Mouse (Mus musculus) cortical plate, adult 2 months (tissue): Measurements from ENCODE around the gene Tex44.

Source experiments
- CTCF ChIP-seq: fragments of 200-500 bp; IDR thresholded peaks from 2 replicates; pipeline ENCODE4 v1.5.1; 2011; ENCODE audit warnings: mild to moderate bottlenecking, control low read depth, low read length; ENCODE audit not compliant: insufficient read depth; ENCODE audit errors: extremely low read depth
- POLR2A ChIP-seq: fragments of 200-500 bp; IDR thresholded peaks from 2 replicates; pipeline ENCODE4 v1.6.1; 2011; ENCODE audit warnings: mild to moderate bottlenecking, low read length, control low read depth; ENCODE audit not compliant: insufficient read depth; ENCODE audit errors: extremely low read depth

GRCm38 (mm10) chr1:86389230-86389629, 36.9 kb upstream of the Tex44 start:
- TF ChIP-seq POLR2A: no peak
- peak; percentile 82 for TF ChIP-seq CTCF
